Mouse (Mus musculus): ENCODE data around the gene Tmbim7. TPM values are rescaled to one million over a fixed set of nuclear protein-coding genes. Genes with fewer than 3 reads are reported as not detected.

Tmbim7 gene
- polyA plus RNA-seq, 1 experiment from 2014 or later, result not detected

- Histone ChIP-seq H3K9ac (no peak overlapping the region), H3K9me3 (no peaks in the 10 kb centered on the region), H3K36me3 (replicated peaks) (peaks cover 15% of the 10 kb centered on the region), H3K4me3 (no peak overlapping the region), H3K4me2 (no peak overlapping the region), H3K27me3 (replicated peaks) (no peaks in the 10 kb centered on the region), H3K27ac (no peak overlapping the region), H3K4me1 (no peaks in the 10 kb centered on the region)
- ATAC-seq (replicated peaks), result no peak
- 90% methylated on average over 8 of the region's 8 CpGs for WGBS
Measured at GRCm38 (mm10) chr5:3688298-3688697, 37.3 kb downstream of the Tmbim7 start.

- H3K27me3 ChIP-seq (replicated peaks), result no peaks in the 10 kb centered on the region
- H3K4me2 ChIP-seq, result no peak overlapping the region
- peaks cover 27% of the 10 kb centered on the region for H3K36me3 ChIP-seq (replicated peaks)
- ATAC-seq (replicated peaks), result no peak
- no peak overlapping the region for H3K4me3 ChIP-seq
- no peaks in the 10 kb centered on the region for H3K9me3 ChIP-seq
- WGBS, result 96% methylated on average over 3 of the region's 3 CpGs
- no peak overlapping the region for H3K9ac ChIP-seq
- no peak overlapping the region for H3K27ac ChIP-seq
- H3K4me1 ChIP-seq, result no peaks in the 10 kb centered on the region
Measured at GRCm38 (mm10) chr5:3691283-3691682, 40.3 kb downstream of the Tmbim7 start.

GRCm38 (mm10) chr5:3692956-3693355 is 42.0 kb downstream of the Tmbim7 start:
- Histone ChIP-seq H3K4me2 (no peak overlapping the region), H3K4me3 (no peak overlapping the region), H3K9me3 (no peaks in the 10 kb centered on the region), H3K27ac (no peak overlapping the region), H3K9ac (no peak overlapping the region), H3K36me3 (replicated peaks) (peaks cover 35% of the 10 kb centered on the region), H3K27me3 (replicated peaks) (no peaks in the 10 kb centered on the region), H3K4me1 (no peaks in the 10 kb centered on the region)
- WGBS, result 97% methylated on average over 9 of the region's 9 CpGs
- no peak for ATAC-seq (replicated peaks)

GRCm38 (mm10) chr5:3695191-3695590 is 44.2 kb downstream of the Tmbim7 start:
- no peak overlapping the region for H3K4me3 ChIP-seq
- no peak for ATAC-seq (replicated peaks)
- 92% methylated on average over 4 of the region's 4 CpGs for WGBS
- no peak overlapping the region for H3K27ac ChIP-seq
- H3K9me3 ChIP-seq, result no peaks in the 10 kb centered on the region
- no peaks in the 10 kb centered on the region for H3K4me1 ChIP-seq
- H3K27me3 ChIP-seq (replicated peaks), result no peaks in the 10 kb centered on the region
- peaks cover 38% of the 10 kb centered on the region for H3K36me3 ChIP-seq (replicated peaks)
- no peak overlapping the region for H3K4me2 ChIP-seq
- H3K9ac ChIP-seq, result no peak overlapping the region

GRCm38 (mm10) chr5:3696031-3696430 is 45.0 kb downstream of the Tmbim7 start:
- no peak for ATAC-seq (replicated peaks)
- Histone ChIP-seq H3K4me3 (no peak overlapping the region), H3K4me2 (no peak overlapping the region), H3K4me1 (no peaks in the 10 kb centered on the region), H3K9me3 (no peaks in the 10 kb centered on the region), H3K27ac (no peak overlapping the region), H3K9ac (no peak overlapping the region), H3K27me3 (replicated peaks) (no peaks in the 10 kb centered on the region), H3K36me3 (replicated peaks) (peaks cover 38% of the 10 kb centered on the region)
- WGBS, result 77% methylated on average over 3 of the region's 3 CpGs

GRCm38 (mm10) chr5:3700025-3700424 is 49.0 kb downstream of the Tmbim7 start:
- ATAC-seq (replicated peaks), result no peak
- no peaks in the 10 kb centered on the region for H3K27me3 ChIP-seq (replicated peaks)
- 93% methylated on average over 5 of the region's 5 CpGs for WGBS
- H3K4me2 ChIP-seq, result no peak overlapping the region
- no peak overlapping the region for H3K9ac ChIP-seq
- H3K4me1 ChIP-seq, result no peaks in the 10 kb centered on the region
- peaks cover 12% of the 10 kb centered on the region for H3K36me3 ChIP-seq (replicated peaks)
- no peak overlapping the region for H3K27ac ChIP-seq
- no peaks in the 10 kb centered on the region for H3K9me3 ChIP-seq
- H3K4me3 ChIP-seq, result no peak overlapping the region

GRCm38 (mm10) chr5:3702180-3702579 is 51.2 kb downstream of the Tmbim7 start:
- no peaks in the 10 kb centered on the region for H3K27me3 ChIP-seq (replicated peaks)
- H3K27ac ChIP-seq, result no peak overlapping the region
- H3K9ac ChIP-seq, result no peak overlapping the region
- no peak overlapping the region for H3K4me2 ChIP-seq
- peaks cover 17% of the 10 kb centered on the region for H3K36me3 ChIP-seq (replicated peaks)
- no peaks in the 10 kb centered on the region for H3K4me1 ChIP-seq
- no peak overlapping the region for H3K4me3 ChIP-seq
- no peak for ATAC-seq (replicated peaks)
- 83% methylated on average over 4 of the region's 4 CpGs for WGBS
- no peaks in the 10 kb centered on the region for H3K9me3 ChIP-seq

- Histone ChIP-seq H3K36me3 (replicated peaks) (peaks cover 21% of the 10 kb centered on the region; the same call in 1 of the 2 replicates), H3K9me3 (no peaks in the 10 kb centered on the region), H3K4me2 (no peak overlapping the region), H3K4me3 (no peak overlapping the region), H3K27me3 (replicated peaks) (no peaks in the 10 kb centered on the region), H3K4me1 (no peaks in the 10 kb centered on the region), H3K27ac (no peak overlapping the region), H3K9ac (no peak overlapping the region)
- no peak for ATAC-seq (replicated peaks)
- WGBS, result 97% methylated on average over 5 of the region's 5 CpGs
Measured at GRCm38 (mm10) chr5:3715800-3716199, 64.8 kb downstream of the Tmbim7 start.

- H3K4me3 ChIP-seq, result no peak overlapping the region
- no peak overlapping the region for H3K9ac ChIP-seq
- H3K27ac ChIP-seq, result no peak overlapping the region
- 92% methylated on average over 4 of the region's 4 CpGs for WGBS
- H3K27me3 ChIP-seq (replicated peaks), result no peaks in the 10 kb centered on the region
- H3K9me3 ChIP-seq, result no peaks in the 10 kb centered on the region
- H3K4me1 ChIP-seq, result no peaks in the 10 kb centered on the region
- ATAC-seq (replicated peaks), result no peak
- no peak overlapping the region for H3K4me2 ChIP-seq
- H3K36me3 ChIP-seq (replicated peaks), result peaks cover 19% of the 10 kb centered on the region
Measured at GRCm38 (mm10) chr5:3719371-3719770, 68.4 kb downstream of the Tmbim7 start.

GRCm38 (mm10) chr5:3722873-3723272 is 71.9 kb downstream of the Tmbim7 start:
- Histone ChIP-seq H3K36me3 (replicated peaks) (peaks cover 27% of the 10 kb centered on the region), H3K9me3 (no peaks in the 10 kb centered on the region), H3K4me3 (no peak overlapping the region), H3K4me2 (no peak overlapping the region), H3K9ac (no peak overlapping the region), H3K27me3 (replicated peaks) (no peaks in the 10 kb centered on the region), H3K4me1 (no peaks in the 10 kb centered on the region), H3K27ac (no peak overlapping the region)
- 94% methylated on average over 2 of the region's 2 CpGs for WGBS
- no peak for ATAC-seq (replicated peaks)

GRCm38 (mm10) chr5:3723415-3723814 is 72.4 kb downstream of the Tmbim7 start:
- H3K36me3 ChIP-seq (replicated peaks), result peaks cover 27% of the 10 kb centered on the region
- WGBS, result 95% methylated on average over 2 of the region's 2 CpGs

GRCm38 (mm10) chr5:3725491-3725890 is 74.5 kb downstream of the Tmbim7 start:
- WGBS, result 89% methylated on average over 1 of the region's 1 CpGs
- no peaks in the 10 kb centered on the region for H3K27me3 ChIP-seq (replicated peaks)
- H3K9me3 ChIP-seq, result no peaks in the 10 kb centered on the region
- H3K4me1 ChIP-seq, result no peaks in the 10 kb centered on the region
- H3K4me3 ChIP-seq, result no peak overlapping the region
- ATAC-seq (replicated peaks), result no peak
- no peak overlapping the region for H3K9ac ChIP-seq
- H3K27ac ChIP-seq, result no peak overlapping the region
- peaks cover 16% of the 10 kb centered on the region for H3K36me3 ChIP-seq (replicated peaks)
- no peak overlapping the region for H3K4me2 ChIP-seq

More at GRCm38 (mm10) chr5:3723415-3723814, 72.4 kb downstream of the Tmbim7 start:
- no peak overlapping the region for H3K9ac ChIP-seq
- no peaks in the 10 kb centered on the region for H3K9me3 ChIP-seq
- no peak overlapping the region for H3K4me3 ChIP-seq
- no peaks in the 10 kb centered on the region for H3K27me3 ChIP-seq (replicated peaks)
- H3K4me2 ChIP-seq, result no peak overlapping the region
- no peak overlapping the region for H3K27ac ChIP-seq
- ATAC-seq (replicated peaks), result no peak
- no peaks in the 10 kb centered on the region for H3K4me1 ChIP-seq

GRCm38 (mm10) chr5:3728820-3729219 is 77.8 kb downstream of the Tmbim7 start:
- Histone ChIP-seq H3K4me2 (no peak overlapping the region), H3K9me3 (no peaks in the 10 kb centered on the region), H3K9ac (no peak overlapping the region), H3K27ac (no peak overlapping the region), H3K4me1 (no peaks in the 10 kb centered on the region), H3K36me3 (replicated peaks) (peaks cover 10% of the 10 kb centered on the region; the same call in 1 of the 2 replicates), H3K27me3 (replicated peaks) (no peaks in the 10 kb centered on the region), H3K4me3 (no peak overlapping the region)
- 81% methylated on average over 5 of the region's 5 CpGs for WGBS
- ATAC-seq (replicated peaks), result no peak

Data from midbrain, embryonic 15.5 days (tissue).